Mouse (Mus musculus): ENCODE measurements around the gene Arrdc1.

GRCm38 (mm10) chr2:24910481-24910880 lies 24.6 kb downstream of the Arrdc1 start:
- no peak for TF ChIP-seq CTCF (IDR thresholded peaks at IDR 0.05; ENCODE audit: extremely low read depth, insufficient read depth, insufficient read length, insufficient replicate concordance)
- no peak for TF ChIP-seq POLR2A (IDR thresholded peaks at IDR 0.05; ENCODE audit: low read depth, low read length)
